Mouse (Mus musculus) heart, adult 18-20 months (tissue): ENCODE results near the gene Rplp0. TPM values are rescaled to one million over a fixed set of nuclear protein-coding genes. Genes with fewer than 3 reads are reported as not detected.
A peak's percentile ranks its signal among the peaks of the same experiment; 100 is the strongest.

Source experiments
- DNase-seq, 2 experiments: peaks; one replicate each; pipeline ENCODE4 v3.0.0; 2021 to 2022; ENCODE audit warnings: mixed read lengths in 1 of 2
- total RNA-seq, 2 experiments: library from RNA; stranded (reverse); gene quantifications; 2 replicates each; pipeline ENCODE4 v1.2.3; 2021

Gene Rplp0
- total RNA-seq, 2 experiments from 2014 or later: 624 to 648 TPM

- no peak for DNase-seq
Observed at GRCm38 (mm10) chr5:115526456-115527202, 32.6 kb upstream of the Rplp0 start.

- DNase-seq: no peak
Observed at GRCm38 (mm10) chr5:115528128-115528527, 31.1 kb upstream of the Rplp0 start.

- DNase-seq: no peak
Observed at GRCm38 (mm10) chr5:115529364-115529741, 29.9 kb upstream of the Rplp0 start.

GRCm38 (mm10) chr5:115529742-115530446, 29.4 kb upstream of the Rplp0 start:
- DNase-seq: peak; percentile 57 to 72

- DNase-seq: no peak
Observed at GRCm38 (mm10) chr5:115530447-115530809, 28.8 kb upstream of the Rplp0 start.

GRCm38 (mm10) chr5:115531671-115532270, 27.5 kb upstream of the Rplp0 start:
- peak; percentile 90 to 95 for DNase-seq

- DNase-seq: peak; percentile 77 to 89
Observed at GRCm38 (mm10) chr5:115534290-115534731, 25.0 kb upstream of the Rplp0 start.

GRCm38 (mm10) chr5:115534856-115535255, 24.4 kb upstream of the Rplp0 start:
- peak in 1 of 2 experiments; percentile 69 for DNase-seq

GRCm38 (mm10) chr5:115535635-115536034, 23.6 kb upstream of the Rplp0 start:
- DNase-seq: peak in 1 of 2 experiments; percentile 63

GRCm38 (mm10) chr5:115538017-115538692, 21.1 kb upstream of the Rplp0 start:
- DNase-seq: no peak

GRCm38 (mm10) chr5:115538693-115539043, 20.6 kb upstream of the Rplp0 start:
- DNase-seq: peak; percentile 92 to 97

GRCm38 (mm10) chr5:115542635-115543384, 16.5 kb upstream of the Rplp0 start:
- DNase-seq: no peak

- peak; percentile 71 to 74 for DNase-seq
Observed at GRCm38 (mm10) chr5:115543509-115544253, 15.6 kb upstream of the Rplp0 start.

GRCm38 (mm10) chr5:115544655-115545185, 14.5 kb upstream of the Rplp0 start:
- DNase-seq: no peak

- DNase-seq: no peak
Observed at GRCm38 (mm10) chr5:115545636-115546035, 13.6 kb upstream of the Rplp0 start.

GRCm38 (mm10) chr5:115546536-115546935, 12.7 kb upstream of the Rplp0 start:
- DNase-seq: no peak

- no peak for DNase-seq
Observed at GRCm38 (mm10) chr5:115547014-115547413, 12.3 kb upstream of the Rplp0 start.

- no peak for DNase-seq
Observed at GRCm38 (mm10) chr5:115547421-115547820, 11.8 kb upstream of the Rplp0 start.

GRCm38 (mm10) chr5:115548501-115549285, 10.6 kb upstream of the Rplp0 start:
- DNase-seq: no peak

- no peak for DNase-seq
Observed at GRCm38 (mm10) chr5:115550482-115551005, 8.7 kb upstream of the Rplp0 start.
